Mouse (Mus musculus) cerebellum, postnatal 4 days (tissue): ENCODE measurements around the gene Ddrgk1.

ENCODE experiments used
- DNase-seq, 2 experiments: peaks; one replicate each; pipeline ENCODE4 v3.0.0; 2022; ENCODE audit warnings: low spot score in 2 of 2, mixed read lengths in 1 of 2

Gene Ddrgk1

DNA sequence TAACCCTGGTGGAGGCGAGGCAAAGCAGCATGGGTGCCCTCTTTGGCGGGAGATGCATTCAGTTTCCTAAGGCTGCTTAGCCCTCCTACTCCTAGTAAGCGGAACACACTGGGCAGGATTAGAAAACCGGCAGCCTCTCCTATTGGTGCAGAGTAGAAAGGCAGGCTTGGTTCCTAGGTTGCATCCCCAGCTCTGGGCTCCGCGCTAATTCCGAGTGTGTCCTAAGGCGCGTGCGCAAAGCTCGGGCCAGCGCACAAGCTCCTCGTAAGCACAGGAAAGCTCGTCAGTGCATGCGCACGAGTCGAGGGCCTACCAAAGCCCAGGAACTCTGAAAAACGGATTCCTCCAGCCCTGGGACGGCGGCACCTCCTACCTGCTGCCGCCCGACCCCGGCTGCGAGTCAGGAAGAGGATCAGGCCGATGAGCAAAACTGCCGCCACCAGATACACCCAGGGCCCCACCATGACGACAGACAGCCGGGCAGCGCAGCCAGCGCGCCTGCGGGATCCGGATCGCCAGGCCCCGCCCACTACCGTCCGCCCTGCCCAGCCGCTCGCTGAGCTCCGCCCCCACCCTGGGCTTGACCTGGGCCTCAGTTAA, at the start of gene Ddrgk1:
Gene Ddrgk1, minus strand, starts transcription at position 558 of the 600 bp plus-strand sequence.
- peak; percentile 63 to 87 for DNase-seq

- DNase-seq = no peak
Measured at GRCm38 (mm10) chr2:130707057-130707456, 42.6 kb upstream of the Ddrgk1 start.

DNA sequence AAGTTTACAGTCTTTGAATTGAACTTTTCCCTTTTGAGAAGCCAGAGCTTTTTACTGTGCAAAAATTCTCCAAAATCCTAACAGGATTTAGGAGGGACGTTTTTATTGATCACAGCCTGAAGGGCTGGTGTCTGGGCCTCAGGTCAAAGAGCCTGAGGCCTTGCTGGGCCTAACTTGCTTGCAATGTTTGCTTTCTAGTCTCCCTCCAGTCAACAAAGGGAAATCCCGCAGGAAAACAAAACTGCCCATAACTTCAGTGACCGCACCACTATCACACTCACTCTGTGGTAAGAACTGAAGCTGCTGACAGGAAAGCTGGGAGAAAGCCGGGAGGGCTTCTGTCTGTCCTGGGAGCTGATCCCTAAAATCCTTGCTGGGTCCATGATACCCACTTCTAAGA, 42.1 kb upstream of the Ddrgk1 start:
- no peak for DNase-seq

DNA sequence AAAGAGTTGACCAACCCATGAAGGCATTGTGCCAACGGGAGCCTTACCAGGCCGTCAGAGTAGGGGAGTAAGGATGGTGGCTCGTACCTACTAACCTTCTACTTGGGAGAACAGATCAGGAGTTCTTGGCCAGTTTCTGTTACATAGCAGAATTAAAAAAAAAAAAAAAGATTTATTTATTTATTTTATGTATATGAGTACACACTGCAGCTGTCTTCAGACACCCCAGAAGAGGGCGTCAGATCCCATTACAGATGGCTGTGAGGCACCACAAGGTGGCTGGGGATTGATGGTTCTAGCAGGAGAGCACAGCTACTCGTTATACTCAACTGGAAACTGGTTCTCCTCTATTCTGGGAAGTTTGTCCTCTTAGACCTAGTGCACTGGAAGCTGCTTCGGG, 40.7 kb upstream of the Ddrgk1 start:
- no peak for DNase-seq

DNA sequence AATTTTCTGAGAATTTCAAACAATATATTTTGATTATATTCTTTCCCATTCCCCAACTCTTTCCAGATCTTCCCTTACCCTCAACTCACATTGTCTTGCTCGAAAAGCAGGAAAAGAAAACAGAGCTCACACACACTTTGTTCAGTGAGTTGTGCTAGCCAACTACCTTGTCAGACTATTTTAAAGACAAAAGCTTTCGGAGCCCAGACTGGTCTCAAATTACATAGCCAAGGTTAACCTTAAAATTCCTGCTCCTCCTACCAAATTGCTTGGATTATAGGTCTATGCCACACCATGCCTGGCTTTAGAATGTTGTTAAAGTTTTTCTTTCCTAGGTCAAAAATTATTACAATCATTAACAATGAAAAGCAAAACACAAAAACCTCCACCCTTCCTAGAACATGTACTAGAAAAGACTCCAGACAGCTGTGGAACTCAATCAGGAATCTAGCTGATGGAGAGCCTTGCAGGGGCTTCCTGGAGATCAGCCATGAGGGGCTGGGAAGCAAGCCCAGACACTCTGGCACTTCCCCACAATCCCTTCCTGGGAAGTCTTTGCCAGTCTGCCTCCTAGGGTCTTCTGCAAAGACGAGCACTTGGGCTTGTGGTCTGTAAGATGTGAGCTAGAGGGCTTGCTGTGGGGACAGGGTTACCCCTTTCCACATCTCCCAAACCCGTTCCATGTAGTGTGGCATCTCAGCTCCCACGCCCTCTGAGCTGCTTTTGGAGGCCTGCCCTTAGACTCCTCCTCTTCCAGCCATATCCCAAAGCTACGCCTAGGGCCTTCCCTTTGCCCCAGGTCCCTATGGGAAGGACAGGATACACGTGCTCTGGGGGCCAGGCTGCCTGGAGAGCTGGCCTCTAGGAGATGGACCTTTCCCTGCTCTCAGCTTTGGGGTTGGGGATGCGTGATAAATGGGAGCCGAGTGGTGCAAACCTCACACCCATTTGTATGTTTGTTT, 39.9 kb upstream of the Ddrgk1 start:
- DNase-seq = peak in 1 of 2 experiments; percentile 24

GRCm38 (mm10) chr2:130697821-130698266, 33.4 kb upstream of the Ddrgk1 start:
- DNase-seq = no peak

- peak in 1 of 2 experiments; percentile 23 for DNase-seq
Measured at GRCm38 (mm10) chr2:130697153-130697810, 32.8 kb upstream of the Ddrgk1 start, which contains the start of gene Slc4a11. TSS of gene Slc4a11 (minus strand) at chr2:130697519.

DNA sequence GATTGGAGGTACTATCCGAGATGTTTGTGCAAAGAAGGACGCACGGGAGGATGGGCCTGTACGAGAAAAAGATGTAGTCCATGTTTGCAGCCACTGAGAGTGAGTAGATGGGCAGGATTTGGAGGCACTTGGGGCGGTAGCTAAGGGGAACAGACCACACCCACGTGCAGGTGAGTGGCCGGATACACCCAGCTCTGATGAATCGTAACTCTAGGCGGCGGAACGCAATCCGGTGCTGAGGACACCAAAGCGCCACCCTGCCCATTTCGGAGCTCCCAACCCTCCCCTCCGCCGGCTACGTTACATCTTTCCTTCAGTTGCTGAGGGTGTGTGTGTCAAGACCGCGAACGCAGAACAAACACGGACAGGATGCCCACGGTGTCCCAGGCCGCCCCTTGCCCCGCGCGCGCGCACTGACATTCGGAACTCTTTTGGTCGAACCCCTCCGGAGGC, 32.3 kb upstream of the Ddrgk1 start:
- no peak for DNase-seq

DNA sequence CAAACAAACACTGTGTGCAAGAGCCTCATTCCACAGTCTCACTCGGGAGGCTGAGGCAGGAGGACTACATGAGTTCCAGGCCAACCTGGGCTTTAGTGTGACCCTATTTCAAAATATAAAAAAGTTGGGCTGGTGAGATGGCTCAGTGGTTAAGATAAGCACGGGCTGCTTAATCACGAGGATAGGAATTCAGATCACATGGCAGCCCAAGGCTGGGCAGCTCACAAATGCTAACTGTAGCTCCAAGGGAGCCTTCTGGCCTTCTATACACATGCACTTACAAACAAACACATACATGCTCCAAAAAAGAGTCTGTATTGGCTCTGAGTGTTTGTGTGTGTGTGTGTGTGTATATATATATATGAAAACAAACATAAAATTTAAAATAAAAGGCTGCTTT, 29.1 kb upstream of the Ddrgk1 start:
- DNase-seq = no peak

GRCm38 (mm10) chr2:130689011-130689410, 24.6 kb upstream of the Ddrgk1 start:
- DNase-seq = no peak

DNA sequence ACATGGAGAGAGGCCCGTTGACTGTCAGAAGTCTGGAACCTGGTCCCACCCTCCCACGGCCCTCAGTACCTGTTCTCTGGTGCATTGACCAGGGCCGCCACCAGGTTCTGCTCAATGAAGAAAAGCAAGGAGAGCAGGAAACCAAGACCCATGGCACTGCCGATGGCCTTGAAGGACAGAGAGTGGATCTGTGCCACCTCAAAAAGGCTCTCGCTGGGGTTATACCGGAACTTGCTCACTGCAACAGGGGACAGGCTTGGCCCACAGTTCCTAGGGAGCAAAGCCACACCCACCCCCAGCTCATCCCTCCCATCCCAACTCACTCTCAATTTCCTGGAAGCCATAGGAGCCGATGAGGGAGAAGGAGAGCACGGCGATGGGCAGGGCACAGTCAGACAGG, 21.0 kb upstream of the Ddrgk1 start:
- DNase-seq = no peak

DNA sequence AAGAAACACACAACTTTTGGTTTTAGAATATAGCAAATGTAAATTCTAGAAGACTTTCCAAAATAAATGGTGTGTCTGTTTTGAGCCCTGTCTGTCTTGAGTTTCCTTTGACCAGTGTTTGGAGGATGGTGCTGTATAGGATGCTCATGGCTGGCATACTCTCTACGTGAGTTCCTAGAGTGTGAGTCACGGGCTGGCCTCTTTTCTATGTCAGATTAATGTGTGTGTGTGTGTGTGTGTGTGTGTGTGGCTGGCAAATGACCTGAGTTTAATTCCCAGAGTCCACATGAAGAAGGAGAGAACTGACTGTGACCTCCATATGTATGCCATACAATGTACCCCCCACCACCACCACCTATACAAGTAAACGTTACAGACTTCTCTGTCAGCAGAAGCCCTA, 17.1 kb upstream of the Ddrgk1 start:
- no peak for DNase-seq

- DNase-seq = no peak
Measured at GRCm38 (mm10) chr2:130679899-130680298, 15.4 kb upstream of the Ddrgk1 start.

GRCm38 (mm10) chr2:130679154-130679553, 14.7 kb upstream of the Ddrgk1 start:
- DNase-seq = no peak

- DNase-seq = no peak
Measured at GRCm38 (mm10) chr2:130677211-130677610, 12.8 kb upstream of the Ddrgk1 start.

DNA sequence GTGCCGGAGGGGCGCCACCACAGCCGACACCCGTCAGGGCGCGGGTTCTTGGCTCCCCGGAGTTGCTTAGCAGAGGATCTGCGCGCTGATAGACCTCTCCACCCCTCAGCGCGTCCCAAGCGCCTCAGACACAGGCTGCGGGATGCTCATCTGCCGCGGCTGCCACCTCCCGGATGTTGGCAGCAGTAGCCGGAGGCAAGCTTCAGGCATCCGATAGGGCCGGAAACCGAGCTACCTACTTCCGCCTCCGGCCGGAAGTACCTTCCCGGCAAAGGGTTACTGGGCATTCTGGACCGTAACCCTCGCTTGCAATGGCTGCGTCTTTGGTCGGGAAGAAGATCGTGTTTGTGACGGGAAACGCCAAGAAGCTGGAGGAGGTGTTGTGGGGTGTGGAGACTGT, 3.1 kb upstream of the Ddrgk1 start, which contains the start of gene Itpa:
Gene Itpa, plus strand, starts transcription at position 52 of the 400 bp plus-strand sequence.
- DNase-seq = peak; percentile 77 to 84

DNA sequence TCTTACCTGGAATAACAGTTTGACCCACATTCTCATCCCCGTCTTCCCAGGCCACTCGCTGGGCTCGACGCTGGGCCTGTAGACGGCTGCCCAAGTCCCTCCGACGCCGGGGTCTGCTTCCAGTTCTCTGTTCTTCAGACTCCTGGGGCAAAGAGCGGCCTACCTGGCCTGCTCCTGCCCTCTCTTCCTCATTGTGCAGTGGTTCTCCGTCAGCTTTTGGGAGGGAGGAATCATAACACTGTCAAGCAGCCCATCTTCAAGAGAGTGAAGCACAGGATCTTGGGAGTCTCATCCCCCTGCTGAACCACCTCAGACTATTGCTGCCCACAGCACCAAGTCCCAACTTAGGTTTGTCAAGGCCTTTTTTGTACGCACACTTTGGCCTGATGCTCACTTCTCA, 1.1 kb downstream of the Ddrgk1 start:
- DNase-seq = no peak

DNA sequence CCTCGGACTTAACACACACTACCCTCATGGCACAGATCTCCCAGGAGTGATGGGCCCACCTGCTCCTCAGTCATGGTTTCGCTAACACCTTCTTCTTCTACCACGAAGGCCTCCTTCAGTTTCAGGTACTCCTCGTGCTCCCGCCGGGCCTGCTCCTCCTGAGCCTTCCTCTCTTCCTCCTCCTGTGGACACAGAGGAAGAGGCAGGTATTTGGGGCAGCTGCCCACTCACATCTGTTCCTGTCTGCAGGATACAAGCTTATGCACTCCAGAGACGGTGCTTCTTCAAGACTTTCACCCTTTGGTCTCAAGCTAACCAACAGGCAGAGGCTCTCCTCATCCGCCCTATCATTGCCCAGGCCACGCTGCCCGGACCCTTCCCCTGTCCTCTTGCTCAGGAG, 5.9 kb downstream of the Ddrgk1 start:
- DNase-seq = no peak

DNA sequence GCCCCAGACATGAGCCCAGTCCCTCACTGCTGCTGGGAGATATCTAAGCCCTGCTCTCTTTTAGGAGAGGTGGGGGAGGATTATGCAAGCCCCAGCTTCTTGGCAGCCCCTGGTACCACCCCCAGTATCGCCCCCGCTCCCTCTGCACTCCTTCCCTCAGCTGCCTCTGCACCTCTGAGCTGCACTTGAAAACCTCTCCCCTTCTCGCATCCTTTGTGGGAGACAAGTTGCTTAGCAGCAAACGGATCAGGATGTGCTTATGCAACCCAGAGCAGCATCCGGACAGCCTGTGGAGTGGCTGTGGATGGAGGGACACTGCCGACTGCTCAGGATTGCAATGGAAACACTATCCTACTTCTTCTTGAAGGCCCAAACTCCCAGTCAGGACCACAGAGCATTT, 6.9 kb downstream of the Ddrgk1 start:
- DNase-seq = no peak

DNA sequence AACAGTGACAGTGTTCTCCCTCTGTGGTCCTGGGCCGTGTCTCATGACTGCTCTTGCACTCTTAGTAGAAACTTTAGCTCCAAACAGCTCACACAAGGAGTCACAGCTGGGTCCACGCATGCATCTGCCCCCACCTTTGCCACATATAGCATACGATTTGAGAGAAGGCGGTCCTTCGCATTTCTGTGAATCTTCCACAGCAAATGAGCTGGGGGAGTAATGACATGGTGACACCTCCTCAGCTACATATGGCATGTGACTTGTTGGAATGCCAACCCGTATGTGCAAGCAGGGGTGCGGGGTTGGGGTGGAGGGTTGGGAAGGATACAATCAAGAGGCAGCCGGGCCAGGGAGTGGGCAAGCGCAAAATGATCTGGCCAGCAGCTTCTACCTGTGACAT, 7.9 kb downstream of the Ddrgk1 start:
- no peak for DNase-seq

GRCm38 (mm10) chr2:130655660-130656339, 8.7 kb downstream of the Ddrgk1 start:
- DNase-seq = no peak

DNA sequence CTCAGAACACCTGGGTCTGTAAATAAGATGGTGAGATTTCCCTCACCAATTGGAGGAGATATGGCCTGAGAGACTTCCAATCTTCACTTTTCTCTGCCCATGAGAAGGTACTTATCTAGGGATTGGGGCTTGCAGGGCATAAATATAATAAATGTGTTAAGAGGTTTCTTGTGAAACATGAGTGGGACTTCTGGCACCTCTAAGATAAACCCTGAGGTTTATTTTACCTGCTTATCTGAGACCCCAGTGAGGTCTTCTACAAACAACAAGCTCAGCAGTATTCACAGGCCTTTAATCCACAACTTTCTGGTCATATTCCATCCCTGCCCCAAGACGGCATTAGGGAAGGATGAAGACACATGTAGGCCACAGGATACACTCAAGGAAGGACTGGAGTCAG, 10.7 kb downstream of the Ddrgk1 start:
- no peak for DNase-seq
